Mouse (Mus musculus): Measurements from ENCODE around the gene Crk.

DNA sequence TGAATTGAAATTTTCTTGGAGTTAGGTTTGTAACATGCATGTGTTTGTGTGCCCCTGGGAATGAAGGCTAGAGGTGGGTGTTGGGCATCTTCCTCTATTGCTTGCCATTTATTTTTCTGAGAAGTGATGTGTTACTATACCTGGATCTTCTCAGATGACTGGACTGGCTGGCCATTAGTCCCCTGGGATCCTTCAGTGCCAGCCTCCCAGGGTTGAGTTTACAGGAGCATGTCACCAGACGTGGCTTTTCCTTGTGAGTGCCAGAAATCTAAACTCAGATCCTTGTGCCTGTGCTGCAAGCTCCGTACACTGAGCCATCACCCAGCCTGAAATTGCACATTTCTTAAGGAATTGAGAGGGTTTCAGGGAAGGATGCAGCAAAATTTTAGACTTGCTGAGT lies 5.9 kb downstream of the Crk start:
- no peak for TF ChIP-seq POLR2A (IDR thresholded peaks at IDR 0.05; ENCODE audit: control insufficient read depth, low read depth, low read length)
- no peak for TF ChIP-seq CTCF (IDR thresholded peaks at IDR 0.05; ENCODE audit: control insufficient read depth, insufficient read depth, insufficient replicate concordance, low read depth, low read length)

Measured in testis, adult 2 months (tissue).